Mouse (Mus musculus) megakaryocyte, embryonic 14.5 days (primary cell): ENCODE data around the gene Prtn3.

ENCODE experiments used
- FLI1 ChIP-seq: IDR thresholded peaks from 2 replicates; pipeline ENCODE4 v1.6.1; 2012; ENCODE audit warnings: low read length, inconsistent platforms, mixed read lengths
- GATA1 ChIP-seq: IDR thresholded peaks from 3 replicates; pipeline ENCODE4 v1.6.1; 2012; ENCODE audit warnings: mixed read lengths, low read length, inconsistent platforms, borderline replicate concordance

DNA sequence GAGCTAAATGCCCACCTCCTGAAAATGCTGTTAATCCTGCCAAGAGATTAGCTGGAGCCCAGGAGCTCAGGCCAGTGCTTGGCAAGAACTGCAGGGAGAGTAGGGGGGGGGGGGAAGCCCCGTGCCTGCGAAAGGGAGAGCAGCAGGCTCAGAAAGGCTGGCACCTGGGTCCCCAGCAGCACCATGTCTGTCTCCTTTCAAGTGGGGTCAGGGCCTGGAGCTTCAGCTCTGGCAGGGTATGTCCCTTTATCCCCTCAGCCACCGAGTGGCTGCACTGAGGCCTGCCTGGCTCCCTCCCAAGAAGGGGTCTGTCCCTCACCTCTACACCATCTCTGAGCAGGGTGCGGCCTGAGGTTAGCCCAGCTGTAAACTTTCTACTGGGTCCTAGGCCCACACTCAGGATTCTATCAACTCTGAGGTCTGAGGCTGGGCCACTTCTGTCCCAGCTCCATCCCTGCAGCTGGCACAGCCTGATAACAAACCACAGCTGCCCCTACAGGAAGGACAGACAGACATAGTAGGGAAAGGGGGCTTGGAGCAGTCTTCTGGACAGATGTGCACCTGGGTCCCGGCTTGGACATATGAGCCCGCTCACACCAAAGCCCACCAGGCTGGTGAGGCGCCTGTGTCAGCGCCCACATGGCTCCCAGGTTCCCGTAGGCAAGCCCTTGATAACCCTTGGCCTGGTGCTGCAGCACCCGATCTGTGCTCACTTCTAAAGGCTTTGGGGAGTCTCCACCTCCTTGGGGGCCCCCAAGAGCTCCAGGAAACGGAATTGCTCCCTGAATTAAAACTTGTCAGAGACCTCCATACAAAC, 40.1 kb downstream of the Prtn3 start:
- peak; percentile 75; the same call in 1 of the 3 replicates for TF ChIP-seq GATA1
- TF ChIP-seq FLI1, result no peak
